Mouse (Mus musculus): ENCODE measurements at regions not wholly inside any gene's neighbourhood (a gene's known extent, or its start where the extent isn't known, plus 50 kb on each side); places are given as distances from the start of the nearest gene placed in this dataset.

- no peak for DNase-seq
- intact Hi-C loops (cut with DNase I): loop anchor here (5.0 kb wide), 2 partner anchors 161 to 1826 kb away; no protein-coding TSS in a partner anchor
Observed at GRCm38 (mm10) chr1:61135597-61136545, 158.1 kb downstream of the Icos start.

- DNase-seq: no peak
- intact Hi-C loops (cut with DNase I): loop anchor here (5.0 kb wide), 2 partner anchors 160 to 1825 kb away; no protein-coding TSS in a partner anchor
Observed at GRCm38 (mm10) chr1:61137210-61137885, 159.6 kb downstream of the Icos start.

DNA sequence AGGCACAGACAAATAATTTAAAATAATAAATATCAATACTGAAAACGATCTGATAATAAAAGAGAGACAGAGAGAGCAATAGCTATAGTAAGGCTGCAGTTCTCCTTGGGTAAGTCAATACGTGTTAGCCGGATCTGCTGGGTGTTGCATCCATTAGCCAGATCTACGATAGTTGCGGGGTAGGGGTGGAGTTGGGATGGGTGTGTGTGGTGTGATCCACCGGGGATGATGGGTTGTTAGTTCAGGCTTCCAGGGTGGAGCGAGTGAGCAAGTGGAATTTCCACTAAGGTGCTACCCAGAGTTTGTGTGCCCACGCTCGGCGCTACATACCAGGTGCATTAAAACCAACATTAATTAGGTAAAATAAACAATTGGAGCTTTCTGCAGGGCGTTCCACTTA lies 160.2 kb downstream of the Icos start:
- intact Hi-C loops (cut with DNase I): loop anchor here (5.0 kb wide), 2 partner anchors 159 to 1824 kb away; no protein-coding TSS in a partner anchor
- no peak for DNase-seq

GRCm38 (mm10) chr1:61139291-61139983 lies 161.7 kb downstream of the Icos start:
- peak; percentile 29 to 49 for DNase-seq
- intact Hi-C loops (cut with DNase I): loop anchor here (5.0 kb wide), 2 partner anchors 158 to 1823 kb away; no protein-coding TSS in a partner anchor

DNA sequence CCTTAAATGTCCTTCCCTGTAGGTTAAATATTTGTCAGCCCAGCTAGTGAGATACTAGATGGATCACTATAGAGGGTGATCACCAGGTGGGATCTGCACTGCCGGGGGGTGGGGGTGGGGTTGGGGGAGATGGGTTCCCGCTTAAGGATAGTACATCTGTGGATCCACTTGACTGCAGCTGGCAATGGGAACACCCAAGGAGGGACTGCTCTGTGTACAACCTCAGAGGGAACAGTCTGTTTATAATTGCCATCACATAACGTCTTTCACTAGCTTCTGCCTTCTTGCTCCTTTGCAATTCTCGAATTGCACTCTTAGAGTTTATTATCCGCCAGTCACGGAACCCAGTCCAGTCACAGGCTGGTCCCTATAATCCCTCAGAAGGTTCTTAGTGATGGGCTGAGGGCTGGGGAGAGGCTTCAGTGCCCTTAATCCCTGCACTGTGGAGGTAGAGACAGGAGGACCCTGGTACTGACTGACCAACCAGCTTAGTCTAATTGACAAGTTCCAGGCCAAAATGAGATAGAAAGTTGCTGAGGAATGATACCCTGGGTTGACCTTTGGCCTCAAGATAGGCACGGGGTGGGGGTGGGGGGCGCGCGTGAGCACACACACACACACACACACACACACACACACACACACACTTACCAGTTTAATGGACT lies 162.4 kb downstream of the Icos start:
- no peak for DNase-seq
- intact Hi-C loops (cut with DNase I): loop anchor here (5.0 to 10.0 kb wide), 4 partner anchors 37 to 1822 kb away; no protein-coding TSS in a partner anchor

DNA sequence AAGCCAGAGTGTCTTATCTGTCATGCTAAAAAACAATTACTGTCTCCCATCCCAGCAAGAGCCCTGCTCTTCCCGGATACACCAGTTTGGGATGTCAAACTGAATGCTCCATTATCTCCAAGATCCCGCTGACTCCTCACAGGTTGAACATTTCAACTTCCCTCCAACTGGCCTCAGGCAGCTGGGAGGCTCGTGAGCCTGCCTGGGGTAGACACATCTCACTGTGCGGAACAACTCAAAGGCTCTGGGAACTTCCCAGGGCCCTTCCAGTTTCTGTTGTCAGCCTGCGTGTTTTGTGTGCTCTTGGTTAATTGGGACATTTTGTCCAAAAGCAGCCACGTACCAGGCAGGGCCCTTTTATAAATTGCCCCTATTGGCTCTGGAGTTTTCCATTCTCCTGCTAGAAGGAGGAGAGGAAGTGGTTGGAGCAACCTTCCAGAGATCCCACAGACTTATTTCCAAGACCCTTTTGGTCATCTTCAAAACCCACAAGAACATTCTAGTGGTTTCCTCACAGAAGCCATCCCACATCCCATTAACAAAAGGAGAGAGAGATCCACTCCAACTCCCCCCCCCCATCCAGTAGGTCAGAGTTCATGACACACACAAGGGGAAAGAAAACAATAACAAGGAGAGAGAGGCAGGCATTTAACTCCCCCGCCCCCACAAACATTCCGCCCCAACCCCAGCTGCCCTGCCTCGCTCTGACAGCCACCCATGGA lies 163.3 kb downstream of the Icos start:
- DNase-seq: no peak
- intact Hi-C loops (cut with DNase I): loop anchor here (5.0 to 10.0 kb wide), 2 partner anchors 36 to 634 kb away; no protein-coding TSS in a partner anchor

GRCm38 (mm10) chr1:61141592-61141930 lies 163.8 kb downstream of the Icos start:
- DNase-seq: no peak
- intact Hi-C loops (cut with DNase I): loop anchor here (5.0 to 10.0 kb wide), 2 partner anchors 36 to 633 kb away; no protein-coding TSS in a partner anchor

DNA sequence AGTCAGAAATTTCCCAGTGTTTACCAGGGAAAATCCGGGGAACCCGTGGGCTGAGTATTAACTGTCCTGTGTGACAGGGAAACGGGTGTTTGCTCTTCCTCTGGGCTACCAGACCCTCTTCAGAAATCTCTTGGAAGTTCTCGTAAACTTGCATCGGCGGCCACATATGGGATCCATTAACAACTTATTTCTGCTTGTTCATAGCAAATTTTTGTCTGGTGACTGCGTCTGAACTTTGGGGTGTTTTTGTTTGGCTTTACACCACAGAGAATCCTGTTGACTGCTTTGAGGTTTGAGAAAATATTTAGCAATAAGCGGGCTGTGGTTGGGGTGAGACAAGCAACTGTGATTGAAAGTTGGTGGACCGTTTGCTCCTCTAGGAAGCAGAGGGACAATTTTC lies 164.2 kb downstream of the Icos start:
- intact Hi-C loops (cut with DNase I): loop anchor here (5.0 to 10.0 kb wide), 2 partner anchors 35 to 633 kb away; no protein-coding TSS in a partner anchor

GRCm38 (mm10) chr1:61143030-61143753 lies 165.5 kb downstream of the Icos start:
- intact Hi-C loops (cut with DNase I): loop anchor here (5.0 to 10.0 kb wide), 2 partner anchors 34 to 632 kb away; no protein-coding TSS in a partner anchor
- no peak for DNase-seq

More for the DNA sequence above, 164.2 kb downstream of the Icos start:
- DNase-seq: no peak

- intact Hi-C loops (cut with DNase I): loop anchor here (5.0 to 10.0 kb wide), 2 partner anchors 34 to 631 kb away; no protein-coding TSS in a partner anchor
- DNase-seq: no peak
Observed at GRCm38 (mm10) chr1:61143754-61144066, 166.0 kb downstream of the Icos start.

DNA sequence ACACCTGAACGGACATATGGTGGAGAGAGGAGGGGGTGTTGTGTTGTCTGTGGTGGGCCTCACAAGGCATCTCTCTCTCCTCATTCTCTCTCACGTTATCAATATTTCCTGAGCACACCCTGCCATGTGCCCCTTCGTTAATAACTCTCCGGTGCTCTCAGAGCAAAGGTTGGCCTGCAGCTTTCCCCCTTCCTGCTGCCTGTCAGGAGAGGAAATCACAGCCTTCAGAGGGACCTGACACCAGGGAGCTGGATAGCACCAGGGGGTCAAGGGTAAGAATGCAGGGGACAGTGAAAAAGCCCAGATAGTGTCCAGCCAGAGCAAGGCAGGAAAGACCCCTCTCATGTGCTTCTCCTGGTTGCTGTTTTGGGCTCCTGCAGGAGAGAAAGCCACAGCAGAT lies 167.3 kb downstream of the Icos start:
- intact Hi-C loops (cut with DNase I): loop anchor here (10.0 kb wide), 1 partner anchor 630 kb away; no protein-coding TSS in a partner anchor
- no peak for DNase-seq

GRCm38 (mm10) chr1:61145572-61145971 lies 167.8 kb downstream of the Icos start:
- DNase-seq: no peak
- intact Hi-C loops (cut with DNase I): loop anchor here (10.0 kb wide), 1 partner anchor 629 kb away; no protein-coding TSS in a partner anchor

GRCm38 (mm10) chr1:61146222-61146723 lies 168.5 kb downstream of the Icos start:
- intact Hi-C loops (cut with DNase I): loop anchor here (10.0 kb wide), 1 partner anchor 629 kb away; no protein-coding TSS in a partner anchor
- DNase-seq: peak in 1 of 2 experiments; percentile 9

GRCm38 (mm10) chr1:61151742-61152141 lies 174.0 kb downstream of the Icos start:
- no peak for DNase-seq
- intact Hi-C loops (cut with DNase I): no loop called here

GRCm38 (mm10) chr1:61152157-61152556 lies 174.4 kb downstream of the Icos start:
- intact Hi-C loops (cut with DNase I): no loop called here
- DNase-seq: no peak

GRCm38 (mm10) chr1:61154216-61154615 lies 176.5 kb downstream of the Icos start:
- intact Hi-C loops (cut with DNase I): no loop called here
- no peak for DNase-seq

GRCm38 (mm10) chr1:61157271-61157670 lies 179.5 kb downstream of the Icos start:
- no peak for DNase-seq
- intact Hi-C loops (cut with DNase I): no loop called here

DNA sequence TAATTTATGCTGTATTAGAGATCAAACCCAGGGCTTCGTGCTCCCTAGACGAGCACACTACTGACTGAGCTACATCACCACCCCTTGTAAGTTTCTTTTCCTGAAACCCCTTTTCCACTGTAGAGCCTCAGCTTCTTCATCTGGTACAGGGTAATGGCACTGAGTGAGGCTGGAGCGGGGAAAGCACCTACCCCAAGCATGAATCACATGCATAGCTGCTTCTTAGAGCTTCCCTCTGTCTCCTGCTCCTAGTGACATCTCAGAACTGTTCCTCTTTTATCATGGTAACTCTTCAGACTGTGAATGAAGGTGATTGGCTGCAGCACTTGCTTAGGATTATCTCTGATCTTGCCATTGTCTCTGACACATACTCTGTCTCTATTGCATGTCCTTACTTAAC lies 182.8 kb downstream of the Icos start:
- intact Hi-C loops (cut with DNase I): no loop called here
- no peak for DNase-seq

Measured in heart, postnatal 14 days (tissue).